Mouse (Mus musculus) CH12.LX (cell line): ENCODE data around the gene Sgsm1. TPM values are rescaled to one million over a fixed set of nuclear protein-coding genes. Genes with fewer than 3 reads are reported as not detected.

Experiments used
- DNase-seq: peaks from one replicate; pipeline ENCODE4 v3.0.0-alpha.2; 2013; ENCODE audit errors: extremely low read depth
- H3K27ac ChIP-seq: 2 replicates; pipeline ENCODE4 v1.5.1; 2012; ENCODE audit warnings: low read depth, mild to moderate bottlenecking, control low read depth, moderate library complexity; ENCODE audit not compliant: insufficient read depth
- H3K27me3 ChIP-seq: replicated peaks from 2 replicates; pipeline ENCODE3; 2012; ENCODE audit warnings: inconsistent platforms
- H3K36me3 ChIP-seq, 2 experiments: replicated peaks in 1 of 2; 2 replicates each; pipeline versions ENCODE3 to v1.6.1; 2012; ENCODE audit warnings: inconsistent platforms in 1 of 2, low read length in 1 of 2, mild to moderate bottlenecking in 1 of 2, mixed read lengths in 1 of 2, moderate library complexity in 1 of 2; ENCODE audit not compliant: control insufficient read depth in 1 of 2, insufficient read depth in 1 of 2
- H3K4me1 ChIP-seq, 2 experiments: 2 replicates each; pipeline ENCODE4 v1.6.1; 2012; ENCODE audit warnings: inconsistent platforms in 1 of 2, moderate library complexity in 1 of 2; ENCODE audit not compliant: insufficient read depth in 2 of 2, control insufficient read depth in 1 of 2
- H3K4me2 ChIP-seq: 2 replicates; pipeline ENCODE4 v1.6.1; 2012; ENCODE audit warnings: low read depth, mild to moderate bottlenecking, control low read depth; ENCODE audit not compliant: poor library complexity, insufficient read depth, severe bottlenecking
- H3K4me3 ChIP-seq, 3 experiments: fragments of 150-350 bp in 1 of 3; sonication (generic) in 1 of 3; replicated peaks in 1 of 3; 2 replicates each; pipeline versions ENCODE3 to v1.5.1; 2011 to 2012; ENCODE audit warnings: low read depth in 2 of 3, low read length in 2 of 3, mild to moderate bottlenecking in 2 of 3, moderate library complexity in 2 of 3, control low read depth in 1 of 3, improper control_type of control experiment in 1 of 3, inconsistent platforms in 1 of 3, mixed read lengths in 1 of 3; ENCODE audit not compliant: poor library complexity in 1 of 3
- H3K79me2 ChIP-seq: replicated peaks from 2 replicates; pipeline ENCODE4 v1.6.1; 2012; ENCODE audit warnings: mild to moderate bottlenecking, moderate library complexity; ENCODE audit not compliant: control insufficient read depth, poor library complexity, insufficient read depth, severe bottlenecking; ENCODE audit errors: extremely low read depth
- H3K9ac ChIP-seq: 2 replicates; pipeline ENCODE4 v1.6.1; 2012; ENCODE audit warnings: low read depth, mild to moderate bottlenecking, control low read depth, moderate library complexity; ENCODE audit not compliant: insufficient read depth
- H3K9me3 ChIP-seq: replicated peaks from 2 replicates; pipeline ENCODE3; 2012; ENCODE audit warnings: low read length, inconsistent platforms, mixed read lengths
- CHD2 ChIP-seq: IDR thresholded peaks from 2 replicates; pipeline ENCODE4 v1.6.1; 2011; ENCODE audit warnings: low read length, improper control_type of control experiment
- CTCF ChIP-seq, 2 experiments: IDR thresholded peaks in 1 of 2; conservative IDR thresholded peaks in 1 of 2; 2 replicates each; pipeline ENCODE4 v1.5.1; 2011 to 2012; ENCODE audit warnings: low read depth in 2 of 2, low read length in 2 of 2, improper control_type of control experiment in 1 of 2, inconsistent platforms in 1 of 2, mild to moderate bottlenecking in 1 of 2, moderate library complexity in 1 of 2
- ELF1 ChIP-seq: IDR thresholded peaks from 2 replicates; pipeline ENCODE4 v1.6.1; 2014; ENCODE audit warnings: low read depth, mild to moderate bottlenecking, inconsistent platforms, low read length, improper control_type of control experiment
- GABPA ChIP-seq: IDR thresholded peaks from 2 replicates; pipeline ENCODE4 v1.6.1; 2012; ENCODE audit warnings: low read depth, low read length, improper control_type of control experiment, inconsistent platforms; ENCODE audit not compliant: insufficient replicate concordance
- IRF4 ChIP-seq: IDR thresholded peaks from 2 replicates; pipeline ENCODE4 v1.6.1; 2014; ENCODE audit warnings: low read depth, mild to moderate bottlenecking, inconsistent platforms, low read length, improper control_type of control experiment
- JUND ChIP-seq: conservative IDR thresholded peaks from 2 replicates; pipeline ENCODE4 v1.6.1; 2011; ENCODE audit warnings: low read depth, low read length, improper control_type of control experiment
- MAFK ChIP-seq: IDR thresholded peaks from 2 replicates; pipeline ENCODE4 v1.6.1; 2011; ENCODE audit warnings: low read length, improper control_type of control experiment; ENCODE audit not compliant: insufficient replicate concordance
- MAX ChIP-seq: IDR thresholded peaks from 2 replicates; pipeline ENCODE4 v1.6.1; 2011; ENCODE audit warnings: low read length, improper control_type of control experiment
- MEF2A ChIP-seq: IDR thresholded peaks from 2 replicates; pipeline ENCODE4 v1.6.1; 2014; ENCODE audit warnings: low read depth, mild to moderate bottlenecking, inconsistent platforms, low read length, improper control_type of control experiment, borderline replicate concordance
- NELFE ChIP-seq: IDR thresholded peaks from 2 replicates; pipeline ENCODE4 v1.6.1; 2011; ENCODE audit warnings: low read depth, low read length, improper control_type of control experiment
- SMC3 ChIP-seq: IDR thresholded peaks from 2 replicates; pipeline ENCODE4 v1.6.1; 2011; ENCODE audit warnings: low read depth, low read length, improper control_type of control experiment
- TBP ChIP-seq: conservative IDR thresholded peaks from 2 replicates; pipeline ENCODE4 v1.6.1; 2011; ENCODE audit warnings: low read depth, low read length, improper control_type of control experiment
- ZC3H11A ChIP-seq: IDR thresholded peaks from 2 replicates; pipeline ENCODE4 v1.6.1; 2012; ENCODE audit warnings: low read depth, mild to moderate bottlenecking, inconsistent platforms, low read length, improper control_type of control experiment
- ZKSCAN1 ChIP-seq: IDR thresholded peaks from 2 replicates; pipeline ENCODE4 v1.6.1; 2012; ENCODE audit warnings: low read depth, inconsistent platforms, low read length, improper control_type of control experiment, borderline replicate concordance
- dilution Hi-C: fragments of 300-500 bp; cut with MboI; formaldehyde crosslinking; loops from 2 replicates; pipeline ENCODE4 v1.14.3; 2020; ENCODE audit warnings: low sequenced_read_pairs; ENCODE audit not compliant: extremely low pct_unique_long_range_greater_than_20kb, extremely low pct_ligation_motif_present
- in situ Hi-C: fragments of 300-500 bp; cut with MboI; formaldehyde crosslinking; loops from 3 replicates; pipeline ENCODE4 v1.14.3; 2019; ENCODE audit warnings: low sequenced_read_pairs, low pct_ligation_motif_present, low pct_unique_long_range_greater_than_20kb, mixed read lengths
- polyA plus RNA-seq: library from polyadenylated mRNA; unstranded; fragments of >175 nt; gene quantifications from 2 replicates; pipeline ENCODE4 v1.2.1, GENCODE M21; 2012; ENCODE audit warnings: low read depth; ENCODE audit not compliant: insufficient read length
- total RNA-seq, 2 experiments: library from RNA; depleted of rRNA; stranded (reverse); fragments of 300-350 nt in 1 of 2; fragments of >200 nt in 1 of 2; gene quantifications; 2 replicates each; pipeline ENCODE4 v1.2.3; 2012 to 2014

The Sgsm1 gene
- total and polyA plus RNA-seq, 3 experiments, result 0.08 TPM; not detected in 2

- dilution Hi-C loops, result no loop called here
- Histone ChIP-seq H3K36me3 (no peaks in the 10 kb centered on the region), H3K4me1 (no peaks in the 10 kb centered on the region), H3K27me3 (peaks cover 61% of the 10 kb centered on the region), H3K4me2 (no peak overlapping the region), H3K9me3 (peaks cover 5% of the 10 kb centered on the region), H3K4me3 (no peak overlapping the region), H3K27ac (no peak overlapping the region), H3K79me2 (no peaks in the 10 kb centered on the region), H3K9ac (no peak overlapping the region)
- TF ChIP-seq TBP (no peak), NELFE (no peak)
- DNase-seq, result no peak
- in situ Hi-C loops, result no loop called here
Measured at GRCm38 (mm10) chr5:113336281-113336680, 25.7 kb upstream of the Sgsm1 start.

GRCm38 (mm10) chr5:113335732-113336131 lies 25.1 kb upstream of the Sgsm1 start:
- no peak for DNase-seq
- Histone ChIP-seq H3K4me3 (no peak overlapping the region), H3K9me3 (peaks cover 7% of the 10 kb centered on the region), H3K36me3 (no peaks in the 10 kb centered on the region), H3K9ac (no peak overlapping the region), H3K27me3 (peaks cover 59% of the 10 kb centered on the region), H3K27ac (no peak overlapping the region), H3K4me1 (no peaks in the 10 kb centered on the region), H3K4me2 (no peak overlapping the region), H3K79me2 (no peaks in the 10 kb centered on the region)
- dilution Hi-C loops, result no loop called here
- in situ Hi-C loops, result no loop called here
- TF ChIP-seq CHD2 (no peak), SMC3 (no peak), ZKSCAN1 (no peak), JUND (no peak), MEF2A (no peak), MAX (no peak), ELF1 (no peak), GABPA (no peak), MAFK (no peak), ZC3H11A (no peak), IRF4 (no peak), NELFE (no peak), CTCF (conservative IDR thresholded peaks at IDR 0.05 in 1 of 2, IDR thresholded peaks at IDR 0.05 in 1 of 2; ENCODE audit: low read depth in 2 of 2, low read length in 2 of 2) (no peak)
